Mouse (Mus musculus): Measurements from ENCODE around the gene Mroh7.
"Not testable (repeated sequence)": the region's sequence is repeated elsewhere in the genome, so short reads cannot be mapped to it uniquely, and the experiment has no call there.

Gene Mroh7

DNA sequence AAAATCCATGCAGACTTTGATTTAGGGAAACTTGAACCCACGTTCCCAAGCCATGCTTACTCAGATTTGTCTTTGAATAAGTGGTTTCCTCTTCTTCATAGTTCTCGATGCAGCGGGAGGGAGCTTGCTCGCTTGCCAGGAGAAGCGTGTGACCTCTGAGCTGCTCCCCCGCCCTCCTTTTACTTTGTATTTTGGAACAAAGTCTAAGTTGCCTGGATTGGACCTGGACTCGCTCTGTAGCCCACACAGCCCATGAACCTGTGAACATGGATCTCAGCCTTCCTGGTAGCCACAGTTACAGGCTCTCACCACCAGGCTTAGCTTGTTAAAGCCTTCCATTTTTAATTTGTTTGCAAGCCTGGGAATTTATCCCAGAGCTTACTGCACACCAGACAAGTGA is at the start of gene Mroh7:
Gene Mroh7 (minus strand): TSS at position 112 of the 400 bp plus-strand sequence.
- DNase-seq (ENCODE audit: low read depth, low spot score), result no peak

DNA sequence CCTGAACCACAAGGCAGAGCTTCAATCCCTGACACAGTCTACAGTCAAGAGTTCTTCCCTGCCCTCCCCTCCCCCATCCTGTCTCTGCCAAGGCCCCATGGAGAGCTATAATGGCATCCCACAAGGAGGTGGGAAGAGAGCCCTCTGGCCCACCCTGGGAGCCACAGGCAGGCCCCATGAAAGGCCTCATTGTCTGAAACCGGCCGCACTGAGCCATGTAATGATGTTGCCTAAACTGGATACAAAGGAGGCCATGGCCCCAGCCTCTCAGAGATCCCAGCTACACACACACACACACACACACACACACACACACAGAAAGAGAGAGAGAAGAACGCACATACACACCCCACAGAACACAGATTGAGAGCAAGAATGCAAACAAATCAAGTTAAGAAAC is 49.3 kb upstream of the Mroh7 start:
- peak; percentile 30 for DNase-seq (ENCODE audit: low read depth, low spot score)

DNA sequence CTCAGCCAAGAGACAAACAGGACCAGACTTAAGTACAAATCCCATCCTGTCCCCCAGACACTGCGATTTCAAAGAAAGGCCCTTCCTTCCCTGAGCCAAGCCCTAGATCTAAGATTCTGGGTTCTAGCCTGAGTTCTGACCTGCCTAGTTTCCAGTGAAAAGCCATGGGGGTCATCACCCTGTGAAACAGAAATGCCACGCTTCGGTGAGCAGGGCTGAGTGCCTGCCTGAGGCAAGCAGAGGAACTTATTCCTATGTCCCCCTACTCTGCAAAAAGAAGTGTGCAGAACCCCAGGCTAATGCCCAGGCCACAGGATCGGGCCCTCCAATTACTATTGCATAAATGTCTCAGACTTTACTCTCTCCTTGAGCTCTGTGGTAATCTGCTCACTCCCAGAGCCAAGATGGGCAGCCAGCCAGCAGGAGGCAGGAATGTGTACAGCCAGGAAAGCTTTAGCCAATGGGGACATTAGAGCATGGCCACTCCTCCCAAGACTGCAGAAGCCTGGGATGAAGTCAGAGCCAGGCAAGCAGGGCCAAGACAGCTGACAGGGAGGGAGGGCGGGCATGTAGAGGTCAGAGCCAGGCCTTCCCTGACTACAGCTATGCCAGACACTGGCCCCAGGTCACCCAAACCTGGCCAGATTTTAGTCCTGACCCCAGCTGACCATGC is 47.5 kb upstream of the Mroh7 start:
- peak; percentile 73 for DNase-seq (ENCODE audit: low read depth, low spot score)

DNA sequence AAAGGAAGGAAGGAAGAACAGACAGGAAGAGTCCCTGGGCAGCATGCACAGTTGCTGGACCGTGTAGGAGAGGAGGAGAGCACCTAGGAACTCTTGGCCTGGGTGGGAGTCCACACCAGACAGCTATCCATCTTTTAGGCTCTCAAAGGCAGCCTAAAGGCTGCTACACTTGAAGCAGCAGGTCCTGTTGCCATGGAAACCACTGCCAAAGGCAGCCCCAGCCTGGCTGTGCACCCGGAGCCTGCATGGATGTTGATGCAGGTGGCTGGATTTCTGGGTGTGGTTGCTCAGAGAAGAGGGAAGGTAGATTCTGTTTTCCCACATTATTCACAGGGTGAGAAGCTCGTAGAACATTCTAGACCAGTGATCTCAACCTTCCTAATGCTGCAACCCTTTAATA is 46.3 kb upstream of the Mroh7 start:
- peak; percentile 73 for DNase-seq (ENCODE audit: low read depth, low spot score)

DNA sequence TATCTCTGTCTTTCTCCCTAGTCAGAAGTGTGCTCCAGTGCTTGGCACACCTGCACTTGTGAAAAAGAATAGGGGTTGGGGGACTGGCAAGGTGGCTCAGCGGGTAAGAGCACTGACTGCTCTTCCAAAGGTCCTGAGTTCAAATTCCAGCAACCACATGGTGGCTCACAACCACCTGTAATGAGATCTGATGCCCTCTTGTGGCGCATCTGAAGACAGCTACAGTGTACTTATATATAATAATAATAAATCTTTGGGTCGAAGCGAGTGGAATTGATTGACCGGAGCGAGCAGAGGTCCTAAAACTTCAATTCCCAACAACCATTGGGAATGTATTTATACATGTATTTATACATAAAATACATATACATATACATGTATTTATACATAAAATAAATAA is 45.0 kb upstream of the Mroh7 start:
- DNase-seq (ENCODE audit: low read depth, low spot score), result not testable (repeated sequence)

DNA sequence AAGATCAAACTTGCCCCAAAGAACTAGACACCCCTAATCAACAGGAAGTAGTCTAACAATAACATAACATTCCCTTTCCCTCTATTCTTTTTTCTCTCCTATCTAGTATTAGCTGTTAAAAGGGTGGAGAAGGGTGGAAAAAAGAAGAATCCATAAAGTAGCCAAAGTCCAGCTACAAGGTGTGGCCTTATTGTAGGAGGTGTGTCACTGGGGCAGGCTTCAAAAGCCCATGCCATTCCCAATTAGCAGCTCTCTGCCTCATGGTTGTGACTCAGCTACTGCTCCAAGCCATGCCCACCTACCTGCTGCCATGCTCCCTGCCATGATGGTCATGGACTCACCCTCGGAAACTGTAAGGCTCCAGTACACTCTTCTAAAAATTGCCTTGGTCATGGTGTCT is 41.8 kb upstream of the Mroh7 start:
- no peak for DNase-seq (ENCODE audit: low read depth, low spot score)

DNA sequence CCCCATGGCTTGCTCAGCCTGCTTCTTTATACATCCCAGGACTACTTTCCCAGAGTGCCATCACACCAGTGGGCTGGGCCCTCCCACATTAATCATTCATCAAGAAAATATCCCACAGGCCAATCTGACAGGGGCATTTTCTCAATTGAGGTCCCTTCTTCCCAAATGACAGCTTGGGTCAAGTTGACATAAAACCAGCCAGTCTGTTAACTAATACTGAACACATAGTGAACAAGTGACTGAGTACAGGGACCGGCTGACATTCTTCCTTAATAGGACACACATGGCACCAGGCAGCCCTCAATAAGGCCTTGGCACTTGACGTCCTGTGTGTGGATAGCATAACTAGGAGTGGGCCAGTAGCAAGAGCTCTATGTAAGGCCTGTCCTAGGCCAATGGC is 38.6 kb upstream of the Mroh7 start:
- DNase-seq (ENCODE audit: low read depth, low spot score), result no peak

DNA sequence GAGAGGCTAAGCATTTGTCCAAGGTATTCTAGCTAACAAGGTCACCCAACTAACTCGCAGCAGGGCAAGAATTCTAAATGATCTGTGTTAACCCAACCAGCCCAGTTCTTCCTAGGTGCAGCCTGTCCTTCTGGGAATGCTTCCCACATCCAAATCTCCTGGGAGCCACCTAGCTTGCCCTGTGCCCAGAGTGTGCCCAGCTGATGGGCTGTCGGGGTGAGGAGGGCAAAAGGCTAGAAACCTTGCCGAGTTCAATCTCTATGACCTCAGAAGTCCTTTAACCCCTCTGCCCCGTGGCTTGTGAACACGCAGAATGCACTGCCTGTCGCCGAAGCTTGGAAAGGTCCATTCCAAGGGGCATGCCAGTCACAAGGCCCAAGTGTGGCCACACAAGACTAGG is 33.4 kb upstream of the Mroh7 start:
- no peak for DNase-seq (ENCODE audit: low read depth, low spot score)

DNA sequence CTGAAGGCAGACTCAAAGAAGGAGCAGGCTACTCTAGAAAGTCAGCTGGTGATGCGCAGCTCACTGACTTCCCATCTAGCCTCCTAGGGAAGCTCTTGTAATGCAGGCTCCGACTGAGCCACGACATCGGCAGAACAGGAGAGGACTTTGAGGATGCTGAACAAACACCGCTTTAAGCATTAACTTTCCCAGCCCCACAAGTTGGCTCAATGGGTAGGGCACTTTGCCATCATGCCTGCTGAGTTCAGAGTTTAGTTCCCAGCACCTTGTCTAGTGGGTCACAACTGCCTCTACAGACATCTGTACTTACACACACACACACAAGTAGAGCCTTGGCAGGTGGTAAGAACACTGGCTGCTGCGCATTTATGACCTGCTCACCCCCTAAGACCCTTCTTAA is 21.0 kb upstream of the Mroh7 start:
- DNase-seq (ENCODE audit: low read depth, low spot score), result no peak

DNA sequence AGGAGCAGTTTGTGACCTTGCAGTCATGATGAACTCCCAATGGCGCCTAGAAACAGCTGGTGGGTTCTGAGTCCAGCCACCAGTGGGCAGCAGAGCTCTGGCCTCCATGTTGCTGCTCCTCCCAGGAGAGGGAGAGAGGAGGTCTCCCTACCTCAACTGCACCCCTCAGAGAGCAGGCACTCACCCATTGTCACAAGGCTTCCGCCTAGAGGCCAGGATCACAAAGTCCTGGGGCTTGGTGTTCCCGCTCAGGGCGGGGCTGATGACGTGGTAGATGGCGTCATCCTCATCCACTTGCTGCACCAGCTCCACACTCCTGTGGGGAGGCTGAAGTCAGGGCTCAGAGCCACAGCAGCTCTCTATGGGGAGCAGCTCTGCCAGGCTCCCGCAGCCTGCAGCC is 19.0 kb upstream of the Mroh7 start:
- DNase-seq (ENCODE audit: low read depth, low spot score), result peak; percentile 75

DNA sequence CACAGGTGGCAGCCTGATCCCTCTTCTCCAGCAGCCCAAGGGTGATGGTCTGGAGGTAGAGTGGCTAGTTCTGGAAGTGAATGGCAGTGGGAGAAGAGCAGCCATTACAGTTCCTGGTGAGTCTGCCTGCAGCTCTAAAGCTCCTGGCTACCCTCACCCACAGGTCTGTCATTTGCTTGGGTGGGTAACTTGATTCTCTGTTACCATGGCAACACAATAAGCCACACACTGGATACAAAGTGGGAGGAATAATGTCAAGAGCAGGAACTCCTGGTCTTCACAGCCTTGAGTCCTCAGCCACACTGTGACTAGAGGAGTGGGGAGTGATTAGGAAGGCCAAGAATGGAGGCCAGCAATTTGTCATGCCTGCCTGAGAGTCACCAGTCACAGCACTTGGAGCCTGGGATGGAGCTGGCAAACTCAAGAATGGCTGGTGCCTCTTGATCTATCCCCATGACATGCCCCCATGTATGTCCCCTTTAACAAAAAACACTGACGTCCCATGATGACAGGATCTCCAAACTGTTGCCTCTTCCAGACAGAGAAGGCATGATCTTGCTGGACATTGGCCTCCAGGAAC is 16.4 kb upstream of the Mroh7 start:
- DNase-seq (ENCODE audit: low read depth, low spot score), result peak; percentile 50

DNA sequence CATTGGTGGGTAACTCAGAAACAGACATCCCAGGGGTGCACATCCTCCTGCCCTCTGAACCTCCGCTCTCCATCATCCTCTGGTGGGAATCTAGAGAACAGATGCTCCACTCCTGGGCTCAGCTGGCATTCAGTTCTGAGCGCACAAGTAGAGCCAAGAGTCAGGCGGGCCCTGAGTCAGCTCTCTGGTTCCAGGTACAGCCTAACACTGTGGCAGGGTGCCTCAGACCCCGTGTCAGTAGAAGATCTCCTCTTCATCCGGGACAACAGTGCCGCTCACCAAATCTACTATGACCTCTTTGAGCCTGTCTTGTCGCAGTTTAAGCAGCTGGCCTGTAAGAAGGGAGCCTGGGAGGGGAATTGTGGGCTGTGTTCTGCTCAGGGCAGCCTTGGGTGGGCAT is 15.1 kb upstream of the Mroh7 start:
- DNase-seq (ENCODE audit: low read depth, low spot score), result no peak

DNA sequence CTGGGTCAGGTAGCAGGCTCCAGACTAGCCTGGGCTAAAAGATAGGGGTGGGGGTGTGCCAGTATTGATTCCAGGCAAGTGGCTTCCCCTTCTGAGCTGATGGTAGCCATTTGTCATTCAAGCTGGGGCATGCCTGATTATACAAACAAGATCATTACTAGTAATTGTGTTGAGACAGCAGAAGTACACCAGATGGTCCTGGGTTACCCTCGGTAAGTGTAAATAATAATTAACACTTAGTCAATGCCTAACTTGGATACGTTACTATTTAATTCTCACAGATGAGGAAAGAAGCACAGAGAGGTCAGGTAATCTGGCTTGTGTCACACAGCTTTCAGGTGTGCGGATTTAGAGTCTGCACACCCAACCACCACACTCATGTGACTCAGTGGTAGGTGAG is 7.2 kb upstream of the Mroh7 start:
- DNase-seq (ENCODE audit: low read depth, low spot score), result no peak

DNA sequence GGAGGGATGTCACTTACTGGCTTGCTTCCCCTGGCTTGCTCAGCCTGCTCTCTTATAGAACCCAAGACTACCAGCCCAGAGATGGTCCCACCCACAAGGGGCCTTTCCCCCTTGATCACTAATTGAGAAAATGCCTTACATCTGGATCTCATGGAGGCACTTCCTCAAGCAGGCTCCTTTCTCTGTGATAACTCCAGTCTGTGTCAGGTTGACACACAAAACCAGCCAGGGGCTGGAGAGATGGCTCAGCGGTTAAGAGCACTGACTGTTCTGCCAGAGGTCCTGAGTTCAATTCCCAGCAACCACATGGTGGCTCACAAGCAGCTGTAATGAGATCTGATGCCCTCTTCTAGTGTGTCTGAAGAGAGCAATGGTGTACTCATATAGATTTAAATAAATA is 6.2 kb upstream of the Mroh7 start:
- peak; percentile 13 for DNase-seq (ENCODE audit: low read depth, low spot score)

DNA sequence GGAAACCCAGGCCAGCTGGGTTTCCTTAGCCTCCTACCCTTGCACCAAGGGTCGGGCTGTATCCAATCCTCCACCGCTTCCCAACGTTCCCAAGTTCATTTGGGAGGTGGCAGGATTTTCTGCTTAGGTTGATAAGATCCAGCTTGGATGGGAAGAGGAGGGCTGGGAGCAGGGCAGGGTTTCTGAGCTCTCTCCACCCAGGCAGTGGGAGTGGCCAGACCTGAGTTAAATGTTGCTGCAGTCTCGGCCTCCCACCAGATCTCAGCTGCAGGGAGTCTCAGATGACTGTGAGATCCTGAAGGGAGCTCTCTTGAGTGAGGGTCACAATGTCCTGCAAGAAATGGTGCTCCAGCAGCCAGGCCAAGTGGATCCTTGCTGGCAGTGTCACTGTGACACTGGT is 2.9 kb upstream of the Mroh7 start, which contains the start of gene Fam151a:
Gene Fam151a (plus strand): TSS at position 254 of the 400 bp plus-strand sequence.
- DNase-seq (ENCODE audit: low read depth, low spot score), result no peak

DNA sequence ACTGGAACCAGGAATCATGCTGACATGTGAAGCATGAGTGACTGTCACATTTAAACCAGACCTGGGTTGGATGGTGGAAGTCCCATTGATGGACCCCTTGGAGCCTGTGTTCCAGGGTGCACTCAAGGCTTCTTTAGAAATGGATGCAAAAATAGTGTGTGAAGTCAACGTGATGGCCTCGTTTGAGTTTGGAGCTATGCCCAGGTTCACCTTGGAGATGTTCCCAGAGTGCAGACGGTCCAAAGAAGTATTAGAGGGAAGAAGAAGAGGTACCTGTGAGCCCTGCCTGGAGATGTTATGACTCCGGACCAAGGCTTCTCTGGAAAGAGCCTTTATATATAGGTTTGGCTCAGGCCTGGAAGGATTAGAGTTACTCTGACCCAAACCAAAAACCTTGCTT is 10.1 kb downstream of the Mroh7 start:
- DNase-seq (ENCODE audit: low read depth, low spot score), result no peak

DNA sequence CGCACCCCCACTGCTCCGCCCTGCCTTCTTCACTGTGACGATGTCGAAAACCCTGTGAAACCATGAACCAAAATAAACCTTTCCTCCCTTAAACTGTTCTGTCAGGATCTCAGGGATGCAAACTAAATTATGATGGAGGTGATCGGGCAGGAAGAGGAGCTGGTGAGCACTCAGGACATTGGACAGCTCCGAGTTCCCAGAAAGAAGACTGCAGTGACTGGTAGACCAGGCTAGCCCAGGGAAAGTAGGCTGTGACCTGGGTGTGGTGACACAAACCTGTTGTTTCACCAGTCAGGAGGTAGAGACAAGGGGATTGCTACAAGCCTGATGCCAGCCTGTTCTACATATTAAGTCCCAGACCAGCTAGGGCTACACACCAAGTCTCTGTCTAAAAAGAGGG is 17.1 kb downstream of the Mroh7 start:
- no peak for DNase-seq (ENCODE audit: low read depth, low spot score)

DNA sequence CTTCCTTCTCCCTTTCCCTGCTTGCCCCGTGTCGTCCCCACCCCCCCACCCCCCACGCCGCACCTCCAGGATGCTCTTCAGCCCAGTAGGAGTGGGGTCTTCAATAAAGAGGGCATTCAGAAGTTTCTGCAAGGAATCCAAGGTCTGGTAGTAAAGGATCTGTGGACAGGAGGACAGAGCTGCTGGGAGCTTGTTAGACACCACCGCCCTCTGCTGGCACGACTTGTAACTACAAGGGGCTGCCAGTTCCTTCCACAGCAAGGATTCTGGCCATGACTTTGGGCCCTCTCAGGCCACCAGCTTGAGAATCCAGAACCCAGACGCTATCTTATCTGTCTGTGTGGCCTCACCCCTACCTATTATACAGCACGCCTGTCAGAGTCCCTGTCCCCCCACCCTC is 22.3 kb downstream of the Mroh7 start:
- DNase-seq (ENCODE audit: low read depth, low spot score), result peak; percentile 71

DNA sequence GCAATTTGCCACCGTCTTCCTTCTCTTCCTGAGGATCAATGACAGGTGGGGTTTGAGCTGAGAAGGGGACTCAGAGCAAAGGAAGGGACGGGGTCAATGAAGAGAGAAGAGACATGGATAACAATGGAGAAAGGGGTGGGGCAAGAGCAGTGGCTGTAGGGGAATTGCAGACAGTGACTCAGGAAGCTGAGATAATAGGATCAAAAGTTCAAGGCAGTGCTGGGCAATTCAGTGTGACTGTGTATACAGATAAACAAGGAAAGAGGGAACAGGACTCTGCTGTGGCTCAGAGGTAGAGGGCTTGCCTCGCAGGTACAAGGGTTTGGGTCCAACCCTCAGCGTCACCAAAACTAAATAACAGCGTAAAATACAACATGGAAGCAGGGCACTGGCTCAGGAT is 22.8 kb downstream of the Mroh7 start:
- DNase-seq (ENCODE audit: low read depth, low spot score), result no peak

DNA sequence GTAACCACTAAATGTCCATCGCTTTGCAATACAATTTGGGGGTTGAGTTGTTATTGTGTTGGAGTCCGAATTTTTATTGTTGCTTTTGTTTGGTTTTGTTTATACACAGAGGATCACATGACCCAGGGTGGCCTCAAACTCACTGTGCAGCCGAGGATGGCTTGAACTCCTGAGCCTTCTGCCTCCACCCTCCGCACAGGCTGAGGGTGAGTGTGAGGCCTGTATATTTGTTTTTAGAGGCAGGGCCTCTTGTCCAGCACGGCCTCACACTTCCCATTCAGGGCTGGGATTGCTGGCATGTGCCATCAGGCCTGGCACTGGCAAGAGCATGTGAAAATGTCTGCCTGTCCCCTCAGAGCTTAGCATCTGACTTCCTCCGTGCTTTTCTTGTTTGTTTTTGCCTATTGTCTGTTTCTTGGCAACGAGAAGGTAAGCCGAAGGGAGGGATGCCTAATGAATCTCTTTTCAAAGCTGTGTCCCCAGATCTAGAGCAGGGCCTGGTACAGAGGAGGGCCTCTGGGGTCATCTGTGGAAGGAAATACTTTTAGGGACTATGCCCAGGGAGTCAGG is 25.5 kb downstream of the Mroh7 start:
- DNase-seq (ENCODE audit: low read depth, low spot score), result no peak

DNA sequence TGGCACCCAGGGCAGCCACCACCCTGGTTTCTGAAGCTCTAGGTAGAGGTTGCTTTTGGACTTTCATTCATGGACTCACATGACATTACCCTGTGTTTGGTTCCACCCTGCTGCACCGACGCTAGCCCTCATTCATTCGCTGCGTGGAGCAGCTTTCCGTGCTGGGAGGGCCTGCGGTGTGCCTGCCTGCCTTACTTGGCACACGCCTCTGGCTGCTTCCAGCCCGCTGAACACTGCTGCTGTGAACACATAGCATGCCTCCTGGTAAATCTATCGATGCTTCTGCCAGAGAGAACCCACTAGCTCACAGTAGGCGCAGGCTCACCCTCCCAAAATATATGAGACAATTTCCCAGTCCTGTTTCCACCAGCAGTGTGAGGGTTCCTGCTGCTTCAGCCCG is 26.3 kb downstream of the Mroh7 start:
- no peak for DNase-seq (ENCODE audit: low read depth, low spot score)

DNA sequence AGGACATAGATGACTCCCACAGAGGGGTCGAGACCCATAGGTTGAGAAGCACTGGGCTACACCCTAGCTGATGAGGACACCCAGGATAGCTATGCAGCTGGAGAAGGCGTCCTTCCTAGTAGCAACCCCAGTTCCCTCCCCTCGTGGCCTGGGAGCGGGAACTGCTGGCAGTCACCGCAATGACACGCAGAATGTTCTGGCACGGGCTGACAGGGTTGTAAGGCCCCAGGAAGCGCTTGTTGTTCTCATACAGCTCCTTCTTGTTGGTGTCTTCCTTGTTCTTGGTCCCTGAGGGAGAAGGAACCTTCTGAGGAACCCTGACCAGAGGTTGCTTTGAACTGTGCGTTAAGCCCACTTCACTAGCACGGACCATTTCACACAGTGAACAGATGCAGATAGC is 26.8 kb downstream of the Mroh7 start:
- no peak for DNase-seq (ENCODE audit: low read depth, low spot score)

DNA sequence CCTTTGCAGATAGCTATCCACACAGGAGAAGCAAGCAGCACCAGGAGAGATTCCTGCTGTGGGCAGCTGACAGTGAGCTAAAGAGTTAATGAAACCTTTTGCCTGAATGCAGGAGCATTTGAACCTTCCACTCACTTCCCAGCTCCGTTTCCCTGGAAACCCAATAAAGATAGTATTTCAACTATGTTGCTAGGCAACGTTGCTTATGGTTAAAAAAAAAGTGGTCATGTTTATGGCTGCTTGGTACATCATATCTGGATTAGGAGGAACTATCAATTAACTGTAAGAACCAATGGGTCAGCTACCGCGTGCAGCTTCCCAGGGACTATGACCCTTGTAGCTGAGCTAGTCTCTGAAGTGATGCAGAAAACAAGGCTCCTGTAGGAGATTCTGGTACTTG is 29.9 kb downstream of the Mroh7 start:
- peak; percentile 58 for DNase-seq (ENCODE audit: low read depth, low spot score)

Data from forelimb bud, embryonic 11.5 days (tissue).